Mouse (Mus musculus) intestine, postnatal 0 days (tissue): ENCODE results near the gene Ankrd6. TPM values are rescaled to one million over a fixed set of nuclear protein-coding genes. Genes with fewer than 3 reads are reported as not detected.
A peak's percentile ranks its signal among the peaks of the same experiment; 100 is the strongest.

ENCODE experiments used
- ATAC-seq: fragments of 200-750 bp; cut with Nextera tagmentation; 2 replicates; pipeline ENCODE4 v1.8.0; 2017; ENCODE audit warnings: mild to moderate bottlenecking, moderate TSS enrichment, moderate library complexity
- H3K27ac ChIP-seq: fragments of 300-500 bp; sonication (generic); 2 replicates; pipeline ENCODE4 v1.5.1; 2014; ENCODE audit warnings: mild to moderate bottlenecking, low read depth, low read length, moderate library complexity
- H3K27me3 ChIP-seq: fragments of 300-500 bp; sonication (generic); replicated peaks from 2 replicates; pipeline ENCODE4 v1.6.1; 2014; ENCODE audit warnings: low read length, mixed read lengths; ENCODE audit not compliant: control insufficient read depth, insufficient read depth
- H3K36me3 ChIP-seq: fragments of 300-500 bp; sonication (generic); 2 replicates; pipeline ENCODE4 v1.6.1; 2014; ENCODE audit warnings: mild to moderate bottlenecking, moderate library complexity; ENCODE audit not compliant: control insufficient read depth, insufficient read depth
- H3K4me1 ChIP-seq: fragments of 300-500 bp; sonication (generic); replicated peaks from 2 replicates; pipeline ENCODE4 v1.6.1; 2014; ENCODE audit warnings: antibody characterized with exemption, low read length, mixed read lengths; ENCODE audit not compliant: control insufficient read depth, insufficient read depth
- H3K4me2 ChIP-seq: fragments of 300-500 bp; sonication (generic); replicated peaks from 2 replicates; pipeline ENCODE4 v1.6.1; 2014; ENCODE audit warnings: low read depth, mild to moderate bottlenecking, moderate library complexity
- H3K4me3 ChIP-seq: fragments of 300-500 bp; sonication (generic); 2 replicates; pipeline ENCODE4 v1.5.1; 2014; ENCODE audit warnings: low read depth, low read length
- H3K9ac ChIP-seq: fragments of 300-500 bp; sonication (generic); 2 replicates; pipeline ENCODE4 v1.6.1; 2014; ENCODE audit warnings: mild to moderate bottlenecking, low read depth, low read length
- H3K9me3 ChIP-seq: fragments of 300-500 bp; sonication (generic); 2 replicates; pipeline ENCODE4 v1.6.1; 2016; ENCODE audit warnings: mixed run types; ENCODE audit not compliant: control insufficient read depth
- CTCF ChIP-seq: sonication (generic); IDR thresholded peaks from 2 replicates; pipeline ENCODE4 v1.5.1; 2016; ENCODE audit warnings: low read depth, mild to moderate bottlenecking, control low read depth, antibody characterized with exemption, moderate library complexity
- WGBS: fragments of 180-500 bp; shearing (Covaris S2); extraction: QIAGEN DNeasy Blood & Tissue Kit; methylation state at CpG from one replicate; pipeline ENCODE4 v1.1.7; 2014; 5-methylcytosine and 5-hydroxymethylcytosine counted together
- polyA plus RNA-seq: library from polyadenylated mRNA; unstranded; fragments of >200 nt; fragmentation: Nextera tagmentation; extraction: Ambion mirVana; gene quantifications from 2 replicates; pipeline ENCODE4 v1.2.1, GENCODE M21; 2015

Ankrd6 gene
- polyA plus RNA-seq, 1 experiment from 2014 or later: 1.3 TPM

DNA sequence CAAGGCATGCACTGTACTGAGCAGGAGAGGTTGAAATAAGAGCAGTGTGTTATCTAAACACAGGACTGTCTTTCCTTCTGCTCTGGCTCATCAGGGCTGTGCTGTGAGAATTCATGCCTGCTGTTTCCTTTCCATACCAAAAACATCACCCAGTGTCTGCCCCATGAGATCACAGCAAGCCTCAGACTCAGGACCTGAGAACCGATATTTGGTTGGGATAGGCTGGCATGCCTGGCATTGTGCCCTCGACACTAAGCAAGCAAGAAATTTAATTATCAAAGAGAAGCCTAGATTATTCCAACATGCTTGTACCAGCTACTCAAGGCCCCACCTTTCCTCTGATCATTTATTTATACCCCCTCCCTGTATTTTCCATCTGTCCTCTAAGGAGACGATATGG is 116.1 kb downstream of the Ankrd6 start:
- no peaks in the 10 kb centered on the region for H3K36me3 ChIP-seq
- no peak for TF ChIP-seq CTCF
- H3K9me3 ChIP-seq: no peaks in the 10 kb centered on the region
- 70% methylated on average over 3 of the region's 3 CpGs for whole genome bisulfite sequencing
- no peak for ATAC-seq
- H3K4me2 ChIP-seq: no peak overlapping the region; the same call in 1 of the 2 replicates
- H3K9ac ChIP-seq: no peak overlapping the region
- no peak overlapping the region for H3K27ac ChIP-seq
- no peak overlapping the region for H3K4me3 ChIP-seq
- H3K27me3 ChIP-seq: no peaks in the 10 kb centered on the region
- no peaks in the 10 kb centered on the region for H3K4me1 ChIP-seq

DNA sequence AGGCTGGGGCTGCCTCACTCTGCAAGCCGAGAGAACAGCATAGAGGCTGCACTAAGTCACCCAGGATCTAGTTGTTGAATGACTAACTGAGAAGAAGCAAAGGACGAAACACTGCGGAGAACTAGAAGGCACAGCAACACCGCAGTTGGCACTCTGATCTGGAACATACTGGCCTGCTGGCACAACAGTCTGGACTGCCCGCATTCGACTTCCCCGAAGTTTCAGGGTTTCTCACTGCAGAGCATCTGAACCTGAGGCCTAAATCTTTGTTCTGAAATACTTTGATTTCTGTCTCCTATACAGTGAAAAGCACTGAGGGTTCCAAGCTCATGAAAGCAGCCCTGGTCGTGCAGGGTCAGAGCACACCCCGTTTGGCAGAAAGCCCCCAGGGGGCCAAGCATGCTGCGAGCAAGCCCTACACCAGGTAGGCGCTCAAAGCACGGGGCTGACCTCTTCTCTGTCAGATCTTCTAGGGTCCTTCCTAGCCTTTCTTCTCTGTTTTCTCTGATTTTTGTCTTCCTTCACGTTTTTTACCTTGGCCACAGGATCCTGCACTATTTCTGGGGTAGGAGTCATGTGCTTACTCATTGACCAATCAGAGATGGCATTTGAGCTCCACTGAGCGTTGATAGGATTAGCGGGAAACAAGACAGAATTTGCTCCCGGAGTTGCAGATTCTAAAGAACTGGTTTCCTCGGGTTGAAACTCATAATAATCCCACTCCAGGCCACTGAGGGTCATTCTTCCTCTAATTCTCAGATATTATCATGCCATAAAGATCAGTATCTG is 117.0 kb downstream of the Ankrd6 start:
- TF ChIP-seq CTCF: no peak

DNA sequence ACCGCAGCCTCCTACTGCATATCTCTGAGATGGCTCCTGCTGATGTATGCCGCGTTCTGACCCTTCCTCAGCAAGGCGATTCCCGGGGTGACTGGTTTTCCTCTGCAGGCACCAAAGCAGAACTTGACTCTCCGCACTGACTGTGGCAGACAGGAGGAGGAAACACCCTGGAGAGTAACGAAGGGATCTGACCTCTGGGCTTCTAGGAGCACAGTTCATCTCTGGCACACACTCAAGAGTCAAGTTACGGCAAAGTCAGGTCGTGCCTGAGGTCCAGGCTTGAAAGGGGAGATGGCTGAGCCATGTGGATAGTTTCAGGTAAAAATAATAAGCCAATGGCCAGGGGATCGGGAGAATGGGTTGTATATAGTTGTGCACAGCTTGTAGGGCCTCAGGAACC is 121.3 kb downstream of the Ankrd6 start:
- ATAC-seq: no peak
- WGBS: 53% methylated on average over 10 of the region's 10 CpGs
- Histone ChIP-seq H3K4me2 (no peak overlapping the region), H3K27me3 (no peaks in the 10 kb centered on the region), H3K4me1 (no peaks in the 10 kb centered on the region), H3K4me3 (no peak overlapping the region), H3K36me3 (no peaks in the 10 kb centered on the region), H3K27ac (no peak overlapping the region), H3K9me3 (no peaks in the 10 kb centered on the region), H3K9ac (no peak overlapping the region)
- TF ChIP-seq CTCF: no peak

More for the DNA sequence above, 117.0 kb downstream of the Ankrd6 start:
- no peak overlapping the region for H3K9ac ChIP-seq
- no peaks in the 10 kb centered on the region for H3K9me3 ChIP-seq
- no peaks in the 10 kb centered on the region for H3K27me3 ChIP-seq
- H3K4me1 ChIP-seq: no peaks in the 10 kb centered on the region
- no peak overlapping the region for H3K27ac ChIP-seq
- no peak overlapping the region for H3K4me3 ChIP-seq
- H3K4me2 ChIP-seq: peak overlapping the region; percentile 32
- no peaks in the 10 kb centered on the region for H3K36me3 ChIP-seq
- ATAC-seq: peak; percentile 43; the same call in 1 of the 2 replicates
- 51% methylated on average over 17 of the region's 17 CpGs for WGBS

DNA sequence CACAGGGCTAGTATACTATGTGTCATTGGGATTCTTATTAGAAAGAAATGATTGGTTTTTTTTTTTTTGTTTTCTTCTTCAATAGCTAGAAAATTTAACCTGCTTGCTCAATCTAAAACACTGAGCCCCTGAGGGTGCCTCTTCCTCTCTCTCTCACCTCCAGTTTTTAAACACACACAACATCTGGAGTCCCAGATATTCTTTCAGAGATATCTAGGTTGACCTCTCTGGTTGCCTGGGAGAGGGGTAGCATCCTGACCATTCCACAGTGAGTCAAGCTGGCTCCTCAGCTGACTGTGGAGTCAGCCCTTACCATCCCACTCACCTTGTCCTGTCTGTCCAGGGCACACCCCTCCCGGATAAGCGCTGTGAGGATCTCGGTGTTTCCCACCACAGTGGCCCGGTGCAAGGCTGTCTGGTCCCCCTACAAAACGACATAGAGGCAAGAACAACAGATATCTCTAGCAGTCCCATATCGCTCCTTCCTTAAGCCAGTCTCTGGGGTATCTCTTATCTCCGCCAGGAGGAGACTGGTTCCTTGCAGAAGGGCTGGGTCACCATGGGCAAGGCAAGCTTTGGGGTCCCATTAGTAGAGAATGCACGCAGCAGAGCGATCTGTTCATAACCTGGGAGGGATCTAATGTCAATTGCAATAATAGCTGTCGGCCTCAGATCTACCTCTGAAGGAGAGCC is 122.1 kb downstream of the Ankrd6 start:
- no peak for TF ChIP-seq CTCF
- 89% methylated on average over 10 of the region's 10 CpGs for WGBS
- no peak for ATAC-seq

DNA sequence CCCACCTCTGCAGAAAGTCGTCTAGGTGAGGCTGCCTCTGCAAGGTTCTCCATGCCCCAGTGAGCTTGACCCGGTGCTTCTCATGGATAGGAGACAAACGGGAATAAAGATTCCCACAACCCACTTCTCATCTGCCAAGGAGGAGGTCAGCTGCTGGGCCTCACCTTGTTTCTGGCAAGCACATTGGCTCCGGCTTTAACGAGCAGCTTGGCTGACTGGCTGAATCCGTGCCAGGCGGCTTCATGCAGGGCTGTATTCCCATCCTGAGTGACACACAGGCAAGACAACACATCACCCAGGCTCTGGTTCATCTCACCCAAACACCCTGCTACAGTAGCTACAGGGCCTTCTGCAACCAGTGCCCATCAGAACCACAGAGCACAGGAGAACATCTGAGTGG is 123.7 kb downstream of the Ankrd6 start:
- H3K4me1 ChIP-seq: no peaks in the 10 kb centered on the region
- H3K9me3 ChIP-seq: no peaks in the 10 kb centered on the region
- H3K36me3 ChIP-seq: no peaks in the 10 kb centered on the region
- no peak overlapping the region for H3K4me3 ChIP-seq
- no peak overlapping the region for H3K27ac ChIP-seq
- no peaks in the 10 kb centered on the region for H3K27me3 ChIP-seq
- WGBS: 64% methylated on average over 7 of the region's 7 CpGs
- no peak overlapping the region for H3K4me2 ChIP-seq
- TF ChIP-seq CTCF: no peak
- H3K9ac ChIP-seq: no peak overlapping the region
- ATAC-seq: no peak

More for the DNA sequence above, 122.1 kb downstream of the Ankrd6 start:
- no peaks in the 10 kb centered on the region for H3K36me3 ChIP-seq
- no peaks in the 10 kb centered on the region for H3K27me3 ChIP-seq
- H3K9ac ChIP-seq: no peak overlapping the region
- no peak overlapping the region for H3K4me3 ChIP-seq
- H3K4me1 ChIP-seq: no peaks in the 10 kb centered on the region
- H3K27ac ChIP-seq: no peak overlapping the region
- no peak overlapping the region for H3K4me2 ChIP-seq
- H3K9me3 ChIP-seq: no peaks in the 10 kb centered on the region

DNA sequence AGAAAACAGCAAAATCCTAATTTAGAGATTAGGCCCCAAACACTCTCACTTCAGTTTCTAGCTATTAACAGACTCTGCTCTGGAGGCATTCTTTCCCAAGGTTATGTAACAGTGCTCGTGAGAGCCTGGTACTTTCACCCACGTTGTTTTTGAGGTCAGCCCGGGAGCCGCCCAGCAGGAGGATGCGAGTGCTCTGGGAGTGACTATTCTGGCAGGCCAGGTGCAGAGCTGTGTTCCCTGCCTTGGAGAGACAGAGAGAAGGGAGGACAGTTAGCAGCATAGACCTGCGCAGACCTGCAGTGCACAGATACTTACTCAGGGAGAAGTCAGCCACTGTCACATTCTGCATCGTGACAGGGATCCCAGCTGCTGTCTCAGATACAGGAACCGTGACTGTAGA is 126.4 kb downstream of the Ankrd6 start:
- Histone ChIP-seq H3K27me3 (no peaks in the 10 kb centered on the region), H3K4me2 (no peak overlapping the region)

More for the DNA sequence above, 126.4 kb downstream of the Ankrd6 start:
- Histone ChIP-seq H3K27ac (no peak overlapping the region), H3K9ac (no peak overlapping the region), H3K4me1 (no peaks in the 10 kb centered on the region), H3K9me3 (no peaks in the 10 kb centered on the region), H3K36me3 (no peaks in the 10 kb centered on the region), H3K4me3 (no peak overlapping the region)
- no peak for ATAC-seq
- no peak for TF ChIP-seq CTCF
- WGBS: 64% methylated on average over 8 of the region's 8 CpGs
